Mouse (Mus musculus) embryonic facial prominence, embryonic 13.5 days (tissue): ENCODE data around the gene Ublcp1. TPM values are rescaled to one million over a fixed set of nuclear protein-coding genes. Genes with fewer than 3 reads are reported as not detected.
A peak's percentile ranks its signal among the peaks of the same experiment; 100 is the strongest.
"Not testable (repeated sequence)": the region's sequence is repeated elsewhere in the genome, so short reads cannot be mapped to it uniquely, and the experiment has no call there.

Experiments
- ATAC-seq: fragments of 200-750 bp; cut with Nextera tagmentation; 2 replicates; pipeline ENCODE4 v1.8.0; 2017; ENCODE audit warnings: low read depth; ENCODE audit not compliant: insufficient number of reproducible peaks, insufficient read depth, low FRiP score, low TSS enrichment
- H3K27ac ChIP-seq: fragments of 300-500 bp; sonication (generic); 2 replicates; pipeline ENCODE4 v1.5.1; 2015; ENCODE audit warnings: moderate library complexity, mild to moderate bottlenecking, inconsistent platforms
- H3K27me3 ChIP-seq: fragments of 300-500 bp; sonication (generic); 2 replicates; pipeline ENCODE4 v1.6.1; 2015; ENCODE audit warnings: mild to moderate bottlenecking, inconsistent platforms
- H3K36me3 ChIP-seq: fragments of 300-500 bp; sonication (generic); 2 replicates; pipeline ENCODE4 v1.6.1; 2015; ENCODE audit warnings: mild to moderate bottlenecking, inconsistent platforms
- H3K4me1 ChIP-seq: fragments of 300-500 bp; sonication (generic); 2 replicates; pipeline ENCODE4 v1.6.1; 2015; ENCODE audit warnings: inconsistent platforms
- H3K4me2 ChIP-seq: fragments of 300-500 bp; sonication (generic); 2 replicates; pipeline ENCODE4 v1.6.1; 2015; ENCODE audit warnings: moderate library complexity, mild to moderate bottlenecking, inconsistent platforms
- H3K4me3 ChIP-seq: fragments of 300-500 bp; sonication (generic); 2 replicates; pipeline ENCODE4 v1.5.1; 2015; ENCODE audit warnings: mild to moderate bottlenecking, inconsistent platforms
- H3K9ac ChIP-seq: fragments of 300-500 bp; sonication (generic); 2 replicates; pipeline ENCODE4 v1.6.1; 2015; ENCODE audit warnings: mild to moderate bottlenecking, inconsistent platforms
- H3K9me3 ChIP-seq: fragments of 300-500 bp; sonication (generic); 2 replicates; pipeline ENCODE4 v1.6.1; 2016; ENCODE audit warnings: inconsistent platforms
- WGBS: fragments of 180-500 bp; shearing (Covaris S2); methylation state at CpG from one replicate; pipeline ENCODE4 v1.1.7; 2015; ENCODE audit warnings: mixed read lengths; 5-methylcytosine and 5-hydroxymethylcytosine counted together
- polyA plus RNA-seq: library from polyadenylated mRNA; unstranded; fragments of >200 nt; fragmentation: Nextera tagmentation; extraction: Ambion mirVana; gene quantifications from 2 replicates; pipeline ENCODE4 v1.2.1, GENCODE M21; 2015

Ublcp1 gene
- polyA plus RNA-seq, 1 experiment from 2014 or later = 72.8 TPM

DNA sequence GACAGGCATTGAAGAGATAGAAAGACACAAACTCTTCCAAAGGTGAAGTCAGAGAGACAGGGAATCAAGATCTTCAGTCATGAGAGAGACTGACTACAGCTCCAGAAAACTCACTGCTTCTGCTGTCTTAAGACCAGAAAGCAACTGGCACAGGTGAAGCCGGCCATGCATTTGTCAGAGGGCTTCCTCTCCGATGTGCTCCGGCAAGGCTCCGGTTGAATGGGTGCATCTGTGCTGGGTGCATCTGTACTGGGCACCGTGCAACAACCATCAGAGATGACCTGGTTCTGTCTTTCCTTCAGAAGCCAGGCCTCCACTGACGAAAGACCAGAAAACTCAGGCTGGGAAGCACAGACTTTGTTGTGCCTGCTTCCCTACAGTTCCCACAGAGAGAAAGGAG lies 9.9 kb upstream of the Ublcp1 start:
- Histone ChIP-seq H3K36me3 (no peaks in the 10 kb centered on the region), H3K4me2 (no peak overlapping the region), H3K4me3 (no peak overlapping the region), H3K9ac (no peak overlapping the region), H3K27me3 (no peaks in the 10 kb centered on the region), H3K9me3 (no peaks in the 10 kb centered on the region), H3K4me1 (no peaks in the 10 kb centered on the region), H3K27ac (no peak overlapping the region)
- no peak for ATAC-seq
- 89% methylated on average over 6 of the region's 6 CpGs for WGBS

DNA sequence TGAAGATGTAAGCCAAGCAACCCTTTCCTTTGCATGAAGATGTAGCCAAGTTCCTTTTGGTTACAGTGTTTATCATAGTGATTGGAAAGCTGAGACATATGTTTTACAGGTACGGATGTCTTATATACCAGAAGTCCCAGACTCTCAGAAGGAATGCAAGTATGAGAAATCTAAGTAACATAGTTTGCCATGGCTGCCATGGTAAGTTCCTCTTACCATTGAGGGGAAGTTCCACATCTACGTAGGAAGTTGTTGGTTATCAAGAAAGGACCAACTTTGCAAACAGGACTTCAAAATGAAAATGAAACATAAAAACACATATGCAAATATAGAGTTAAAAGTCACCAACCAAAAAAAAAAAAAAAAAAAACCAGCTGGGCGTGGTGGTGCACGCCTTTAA lies 8.1 kb upstream of the Ublcp1 start:
- no peak overlapping the region for H3K27ac ChIP-seq
- no peak overlapping the region for H3K4me2 ChIP-seq
- H3K4me3 ChIP-seq = no peak overlapping the region
- ATAC-seq = no peak
- H3K36me3 ChIP-seq = no peaks in the 10 kb centered on the region
- WGBS = 97% methylated on average over 4 of the region's 4 CpGs
- no peaks in the 10 kb centered on the region for H3K4me1 ChIP-seq
- no peaks in the 10 kb centered on the region for H3K9me3 ChIP-seq
- H3K9ac ChIP-seq = no peak overlapping the region
- no peaks in the 10 kb centered on the region for H3K27me3 ChIP-seq

- Histone ChIP-seq H3K27ac (no peak overlapping the region), H3K27me3 (no peaks in the 10 kb centered on the region), H3K4me2 (no peak overlapping the region), H3K4me3 (no peak overlapping the region), H3K4me1 (peaks cover 4% of the 10 kb centered on the region), H3K36me3 (no peaks in the 10 kb centered on the region), H3K9me3 (no peaks in the 10 kb centered on the region), H3K9ac (no peak overlapping the region)
- no peak for ATAC-seq
- WGBS = 78% methylated on average over 2 of the region's 2 CpGs
Observed at GRCm38 (mm10) chr11:44476445-44476844, 6.1 kb upstream of the Ublcp1 start.

DNA sequence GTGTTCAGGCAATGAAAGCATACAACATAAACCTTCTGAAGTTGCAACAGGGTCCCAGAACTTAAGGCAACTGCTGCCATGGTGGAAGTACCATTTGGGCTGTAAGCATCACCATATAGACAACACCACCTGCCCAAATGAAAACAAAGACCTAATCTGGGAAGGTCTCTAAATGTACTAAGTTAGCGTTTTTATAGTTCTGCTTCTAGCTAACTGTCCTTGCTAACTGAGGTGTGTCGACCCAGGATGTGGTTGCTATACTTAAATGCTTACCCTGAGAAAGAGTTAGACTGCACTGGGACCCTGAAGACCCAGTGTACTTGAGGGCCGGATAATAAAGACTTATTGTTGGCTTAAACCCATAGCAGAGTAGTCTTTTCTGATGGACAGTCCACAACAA lies 5.2 kb upstream of the Ublcp1 start:
- Histone ChIP-seq H3K27ac (no peak overlapping the region), H3K9me3 (no peaks in the 10 kb centered on the region), H3K36me3 (no peaks in the 10 kb centered on the region), H3K4me1 (peaks cover 9% of the 10 kb centered on the region), H3K4me3 (no peak overlapping the region), H3K4me2 (no peak overlapping the region), H3K9ac (no peak overlapping the region), H3K27me3 (no peaks in the 10 kb centered on the region)
- ATAC-seq = no peak
- 59% methylated on average over 3 of the region's 3 CpGs for WGBS

GRCm38 (mm10) chr11:44471337-44471995 lies 1.2 kb upstream of the Ublcp1 start:
- H3K27ac ChIP-seq = peak overlapping the region; percentile 92
- H3K9ac ChIP-seq = peak overlapping the region; percentile 93
- no peaks in the 10 kb centered on the region for H3K27me3 ChIP-seq
- peak overlapping the region; percentile 95 for H3K4me3 ChIP-seq
- no peaks in the 10 kb centered on the region for H3K9me3 ChIP-seq
- no peak for ATAC-seq
- H3K4me2 ChIP-seq = peak overlapping the region; percentile 90
- H3K36me3 ChIP-seq = no peaks in the 10 kb centered on the region
- 19% methylated on average over 4 of the region's 4 CpGs for WGBS
- peaks cover 16% of the 10 kb centered on the region for H3K4me1 ChIP-seq

GRCm38 (mm10) chr11:44469646-44470431 lies 459 bp downstream of the Ublcp1 start:
- Histone ChIP-seq H3K4me1 (peaks cover 16% of the 10 kb centered on the region), H3K9me3 (no peaks in the 10 kb centered on the region), H3K36me3 (peaks cover 6% of the 10 kb centered on the region; the same call in 1 of the 2 replicates), H3K4me2 (peak overlapping the region; percentile 90), H3K27ac (peak overlapping the region; percentile 92), H3K4me3 (peak overlapping the region; percentile 95), H3K9ac (peak overlapping the region; percentile 93), H3K27me3 (no peaks in the 10 kb centered on the region)
- 1% methylated on average over 57 of the region's 59 CpGs for WGBS
- peak; percentile 63 for ATAC-seq

DNA sequence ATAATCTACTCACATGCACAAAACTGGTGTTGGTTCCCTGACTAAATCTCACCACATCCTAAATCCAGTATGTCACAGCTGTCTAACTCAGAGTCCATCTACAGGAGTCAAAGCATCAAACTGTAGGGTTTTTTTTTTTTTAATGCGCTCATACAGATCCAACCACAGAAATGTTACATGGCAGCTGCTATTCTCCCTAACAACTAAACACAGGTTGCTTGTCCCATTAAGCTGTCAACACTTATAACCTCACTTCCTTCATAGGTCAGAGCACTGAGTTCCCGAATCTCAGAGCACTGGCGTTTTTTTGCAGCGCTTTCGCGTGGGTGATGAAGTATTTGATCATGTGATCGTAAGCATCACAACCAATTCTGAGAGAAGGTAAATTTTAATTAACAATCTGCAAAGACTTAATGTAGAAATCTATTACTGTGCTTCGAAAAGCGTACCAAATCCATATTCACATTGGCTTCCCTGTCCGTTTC lies 1.9 kb downstream of the Ublcp1 start:
- Histone ChIP-seq H3K27me3 (no peaks in the 10 kb centered on the region), H3K36me3 (peaks cover 13% of the 10 kb centered on the region; the same call in 1 of the 2 replicates), H3K4me2 (no peak overlapping the region), H3K9me3 (no peaks in the 10 kb centered on the region), H3K27ac (no peak overlapping the region), H3K4me3 (no peak overlapping the region), H3K9ac (no peak overlapping the region), H3K4me1 (peaks cover 16% of the 10 kb centered on the region)
- no peak for ATAC-seq
- WGBS = 83% methylated on average over 10 of the region's 10 CpGs

GRCm38 (mm10) chr11:44466949-44467442 lies 3.3 kb downstream of the Ublcp1 start:
- H3K9me3 ChIP-seq = no peaks in the 10 kb centered on the region
- no peaks in the 10 kb centered on the region for H3K27me3 ChIP-seq
- peaks cover 17% of the 10 kb centered on the region; the same call in 1 of the 2 replicates for H3K36me3 ChIP-seq
- H3K4me3 ChIP-seq = no peak overlapping the region
- no peak overlapping the region for H3K27ac ChIP-seq
- no peak overlapping the region for H3K9ac ChIP-seq
- WGBS = 87% methylated on average over 6 of the region's 6 CpGs
- peaks cover 16% of the 10 kb centered on the region for H3K4me1 ChIP-seq
- ATAC-seq = no peak
- no peak overlapping the region for H3K4me2 ChIP-seq

DNA sequence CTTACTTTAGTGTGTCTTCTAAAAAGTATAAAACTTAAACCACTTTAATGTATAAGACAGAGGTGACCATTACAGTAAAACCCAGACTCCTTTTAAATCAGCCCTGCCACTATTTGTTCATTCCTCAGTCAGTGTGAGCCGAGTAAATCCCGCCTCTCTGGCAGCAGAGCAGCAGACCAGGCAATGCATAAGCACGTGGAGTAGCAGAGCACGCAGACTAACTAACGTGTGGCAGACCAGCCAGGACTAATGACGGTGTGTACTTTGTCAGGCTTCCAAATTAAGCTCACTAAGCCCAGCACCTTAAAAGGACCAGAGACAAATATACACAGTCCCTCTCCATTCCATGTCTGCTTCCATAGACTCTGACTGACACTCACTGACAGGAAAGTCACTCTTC lies 8.8 kb downstream of the Ublcp1 start:
- Histone ChIP-seq H3K27me3 (no peaks in the 10 kb centered on the region), H3K4me1 (no peaks in the 10 kb centered on the region), H3K4me3 (no peak overlapping the region), H3K4me2 (no peak overlapping the region), H3K27ac (no peak overlapping the region), H3K9me3 (no peaks in the 10 kb centered on the region), H3K36me3 (peaks cover 56% of the 10 kb centered on the region), H3K9ac (no peak overlapping the region)
- ATAC-seq = no peak
- WGBS = 83% methylated on average over 6 of the region's 6 CpGs

DNA sequence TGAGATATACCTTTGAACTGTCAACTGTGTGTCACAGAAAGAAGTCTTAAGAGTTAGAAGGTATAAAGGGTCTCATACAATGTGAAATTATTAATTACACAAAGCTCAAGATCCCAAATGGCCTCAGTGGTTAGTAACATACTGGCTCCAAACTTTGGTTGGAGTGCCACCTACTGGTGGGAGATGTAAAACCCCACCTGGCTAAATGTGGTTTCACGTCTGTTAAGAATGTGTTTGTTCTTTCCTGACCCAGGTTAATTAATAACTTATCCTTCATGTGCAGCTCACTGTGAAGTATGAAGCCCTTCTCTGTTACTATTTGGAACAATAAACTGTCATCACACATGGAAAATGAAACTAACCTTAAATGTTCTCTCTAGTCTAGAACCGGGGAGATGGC lies 16.9 kb downstream of the Ublcp1 start:
- H3K4me1 ChIP-seq = no peaks in the 10 kb centered on the region
- no peak for ATAC-seq
- WGBS = 62% methylated on average over 2 of the region's 2 CpGs
- no peaks in the 10 kb centered on the region for H3K9me3 ChIP-seq
- H3K27me3 ChIP-seq = no peaks in the 10 kb centered on the region
- H3K9ac ChIP-seq = no peak overlapping the region
- no peak overlapping the region for H3K4me2 ChIP-seq
- H3K36me3 ChIP-seq = peaks cover 35% of the 10 kb centered on the region
- H3K27ac ChIP-seq = no peak overlapping the region
- H3K4me3 ChIP-seq = no peak overlapping the region

DNA sequence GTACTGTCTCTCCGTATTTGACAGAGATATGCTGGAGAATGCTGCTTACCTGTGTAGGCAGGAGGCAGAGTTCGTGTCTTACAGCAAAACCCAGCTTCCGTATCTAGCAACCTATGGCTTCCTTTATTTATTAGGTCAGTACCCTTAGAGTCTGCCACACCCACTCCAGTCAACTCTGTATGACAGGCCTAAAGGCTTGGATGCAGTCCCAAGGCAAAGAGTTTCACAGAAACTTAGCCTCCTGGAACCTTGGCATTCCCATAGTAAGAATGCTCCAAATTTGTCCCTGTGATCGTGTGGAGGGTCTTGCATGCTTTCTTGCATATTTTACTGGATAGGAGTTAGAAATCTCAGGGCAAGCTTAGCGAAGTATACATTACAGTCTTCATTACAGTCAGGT lies 18.3 kb downstream of the Ublcp1 start:
- not testable (repeated sequence) for ATAC-seq, H3K9me3 ChIP-seq, H3K27me3 ChIP-seq, H3K4me2 ChIP-seq, H3K4me3 ChIP-seq, H3K9ac ChIP-seq, H3K27ac ChIP-seq, H3K4me1 ChIP-seq
- peaks cover 25% of the 10 kb centered on the region for H3K36me3 ChIP-seq
- WGBS = 91% methylated on average over 5 of the region's 5 CpGs

DNA sequence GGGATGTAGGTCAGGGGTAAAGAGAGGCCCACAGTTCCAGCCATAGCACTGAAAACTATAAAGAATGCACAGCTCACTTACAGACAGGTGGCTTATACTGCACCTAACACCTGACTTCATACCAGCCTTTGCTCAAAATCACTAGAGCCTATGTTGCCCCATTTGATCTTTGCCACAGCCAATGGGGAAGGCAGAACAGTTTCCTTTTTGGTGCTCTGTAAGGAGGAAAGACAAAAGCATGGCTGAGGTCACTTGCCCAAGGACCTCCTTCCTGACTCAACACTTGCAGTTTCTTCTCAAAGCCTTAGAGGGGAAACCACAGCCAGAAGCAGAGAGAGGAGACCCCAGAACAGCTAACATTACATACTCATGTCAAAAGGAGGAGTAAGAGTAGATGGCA lies 19.3 kb downstream of the Ublcp1 start:
- Histone ChIP-seq H3K27me3 (no peaks in the 10 kb centered on the region), H3K9me3 (no peaks in the 10 kb centered on the region), H3K4me3 (no peak overlapping the region), H3K9ac (no peak overlapping the region), H3K36me3 (peaks cover 16% of the 10 kb centered on the region), H3K4me2 (no peak overlapping the region), H3K4me1 (no peaks in the 10 kb centered on the region), H3K27ac (no peak overlapping the region)
- no peak for ATAC-seq
